Mouse (Mus musculus) frontal cortex, adult 2 months (tissue): Measurements from ENCODE around the gene Ddah1. TPM values are rescaled to one million over a fixed set of nuclear protein-coding genes. Genes with fewer than 3 reads are reported as not detected.

ENCODE experiments used
- DNase-seq, 2 experiments: peaks; one replicate each; pipeline ENCODE4 v3.0.0; 2022; ENCODE audit warnings: low spot score in 1 of 2; ENCODE audit errors: extremely low spot score in 1 of 2
- polyA plus RNA-seq: library from polyadenylated mRNA; depleted of rRNA; stranded (reverse); fragments of >200 nt; gene quantifications from 2 replicates; pipeline ENCODE4 v1.2.3, GENCODE M21; 2012; rRNA removed

Ddah1 gene
- polyA plus RNA-seq, 1 experiment: 90.1 TPM

GRCm38 (mm10) chr3:145938405-145939349, 180.2 kb downstream of the Ddah1 start:
- no peak for DNase-seq

- DNase-seq: no peak
These were observed 180.9 kb downstream of the Ddah1 start for GRCm38 (mm10) chr3:145939402-145939801.

GRCm38 (mm10) chr3:145939971-145940370, 181.5 kb downstream of the Ddah1 start:
- DNase-seq: no peak

- peak in 1 of 2 experiments; percentile 82 for DNase-seq
These were observed 183.5 kb downstream of the Ddah1 start for GRCm38 (mm10) chr3:145941971-145942370.

Other genes starting within 250 kb of the Ddah1 start
- gene Znhit6, start 182.5 kb upstream of the Ddah1 start, polyA plus RNA-seq: 14.2 and 15.4 TPM in 2 replicates
- 7.8 and 9.1 TPM in 2 replicates for gene Ccn1, start 108.7 kb upstream of the Ddah1 start, polyA plus RNA-seq
- 14.0 TPM in 2 replicates for gene Bcl10, start 164.1 kb downstream of the Ddah1 start, polyA plus RNA-seq
- 38.7 and 39.9 TPM in 2 replicates for gene 2410004B18Rik, start 179.3 kb downstream of the Ddah1 start, polyA plus RNA-seq
- gene Syde2, start 229.2 kb downstream of the Ddah1 start, polyA plus RNA-seq: 3.3 and 3.5 TPM in 2 replicates